Mouse (Mus musculus) liver, postnatal 0 days (tissue): ENCODE data around the gene Zmynd12. TPM values are rescaled to one million over a fixed set of nuclear protein-coding genes. Genes with fewer than 3 reads are reported as not detected.

Experiments
- ATAC-seq: fragments of 200-750 bp; cut with Nextera tagmentation; 2 replicates; pipeline ENCODE4 v1.8.0; 2017; ENCODE audit warnings: mild to moderate bottlenecking, moderate library complexity
- DNase-seq: peaks from one replicate; pipeline ENCODE4 v3.0.0-alpha.2; 2016
- H3K27ac ChIP-seq: fragments of 300-500 bp; sonication (generic); 2 replicates; pipeline ENCODE4 v1.5.1; 2014; ENCODE audit warnings: antibody characterized with exemption, moderate library complexity, mild to moderate bottlenecking, low read depth
- H3K27me3 ChIP-seq: fragments of 300-500 bp; sonication (generic); 2 replicates; pipeline ENCODE4 v1.6.1; 2014; ENCODE audit warnings: low read length, control low read depth, mixed read lengths; ENCODE audit not compliant: insufficient read depth
- H3K36me3 ChIP-seq: fragments of 300-500 bp; sonication (generic); replicated peaks from 2 replicates; pipeline ENCODE4 v1.6.1; 2014; ENCODE audit warnings: mild to moderate bottlenecking, control low read depth, low read length, moderate library complexity, mixed read lengths; ENCODE audit not compliant: insufficient read depth
- H3K4me1 ChIP-seq: fragments of 300-500 bp; sonication (generic); 2 replicates; pipeline ENCODE4 v1.6.1; 2014; ENCODE audit warnings: antibody characterized with exemption, mild to moderate bottlenecking, control low read depth; ENCODE audit not compliant: insufficient read depth
- H3K4me2 ChIP-seq: fragments of 300-500 bp; sonication (generic); 2 replicates; pipeline ENCODE4 v1.6.1; 2014; ENCODE audit warnings: low read depth, mild to moderate bottlenecking, low read length, moderate library complexity, mixed read lengths
- H3K4me3 ChIP-seq: fragments of 300-500 bp; sonication (generic); 2 replicates; pipeline ENCODE4 v1.5.1; 2014; ENCODE audit warnings: low read depth, low read length
- H3K9ac ChIP-seq: fragments of 300-500 bp; sonication (generic); replicated peaks from 2 replicates; pipeline ENCODE4 v1.6.1; 2014; ENCODE audit warnings: mild to moderate bottlenecking, moderate library complexity
- H3K9me3 ChIP-seq: fragments of 300-500 bp; sonication (generic); 2 replicates; pipeline ENCODE4 v1.6.1; 2016; ENCODE audit warnings: mild to moderate bottlenecking, control low read depth, low read length, mixed read lengths
- CTCF ChIP-seq: sonication (generic); IDR thresholded peaks from 2 replicates; pipeline ENCODE4 v1.5.1; 2016; ENCODE audit warnings: antibody characterized with exemption, low read depth
- EP300 ChIP-seq: IDR thresholded peaks from 2 replicates; pipeline ENCODE4 v1.6.1; 2016; ENCODE audit warnings: antibody characterized with exemption, low read depth, mild to moderate bottlenecking
- WGBS: fragments of 180-500 bp; shearing (Covaris S2); extraction: QIAGEN DNeasy Blood & Tissue Kit; methylation state at CpG from one replicate; pipeline ENCODE4 v1.1.7; 2014; ENCODE audit not compliant: insufficient replicate concordance; 5-methylcytosine and 5-hydroxymethylcytosine counted together
- polyA plus RNA-seq: library from polyadenylated mRNA; unstranded; fragments of >200 nt; fragmentation: Nextera tagmentation; extraction: Ambion mirVana; gene quantifications from 2 replicates; pipeline ENCODE4 v1.2.1, GENCODE M21; 2015

The Zmynd12 gene
- polyA plus RNA-seq, 1 experiment from 2014 or later = 1.3 TPM

DNA sequence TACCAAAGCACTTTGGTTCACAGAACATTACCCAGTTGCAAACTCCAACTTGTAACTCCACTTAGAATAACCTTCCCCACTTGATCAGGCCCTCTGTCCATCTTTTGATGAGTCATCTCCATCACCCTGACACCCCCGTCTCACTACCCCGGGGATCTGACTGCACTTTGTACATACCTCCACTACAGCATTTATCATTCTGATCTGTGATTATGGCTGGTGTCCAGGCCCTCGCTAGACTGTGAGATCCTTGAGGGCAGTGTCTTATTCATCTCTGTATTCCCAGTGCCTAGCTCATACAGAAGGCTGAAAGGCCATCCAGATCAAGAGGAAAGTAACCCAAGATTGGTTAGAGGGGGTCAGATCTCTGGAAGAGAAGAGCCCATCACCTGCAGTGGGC, 1.4 kb upstream of the Zmynd12 start:
- 35% methylated on average over 3 of the region's 3 CpGs for WGBS
- Histone ChIP-seq H3K4me2 (peak overlapping the region; percentile 94), H3K4me3 (peak overlapping the region; percentile 69), H3K27ac (peak overlapping the region; percentile 92), H3K4me1 (peaks cover 51% of the 10 kb centered on the region), H3K36me3 (no peaks in the 10 kb centered on the region; the same call in 1 of the 2 replicates), H3K27me3 (no peaks in the 10 kb centered on the region), H3K9ac (peak overlapping the region; percentile 84), H3K9me3 (no peaks in the 10 kb centered on the region)
- DNase-seq (no peak), ATAC-seq (no peak)
- TF ChIP-seq EP300 = no peak
- no peak for TF ChIP-seq CTCF

DNA sequence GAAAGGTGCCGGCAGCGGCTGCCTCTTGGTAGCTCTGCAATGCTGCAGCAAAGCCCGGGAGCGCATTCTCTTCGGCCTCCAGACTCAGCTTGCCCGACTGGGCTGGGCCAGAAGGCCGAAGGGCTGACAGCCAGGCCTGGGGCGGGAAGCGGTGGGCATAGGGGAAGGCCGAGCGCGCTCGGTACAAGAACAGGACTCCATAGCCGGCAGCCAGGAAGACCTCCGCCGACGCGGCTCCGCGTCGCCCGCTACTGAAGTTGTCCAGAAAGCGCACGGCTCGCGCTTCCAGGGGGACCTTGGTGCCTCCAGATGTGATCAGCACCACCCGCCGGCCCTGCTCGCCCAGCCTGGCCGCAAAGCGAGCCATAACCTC, 707 bp upstream of the Zmynd12 start:
- H3K4me1 ChIP-seq = peaks cover 51% of the 10 kb centered on the region
- H3K36me3 ChIP-seq = no peaks in the 10 kb centered on the region; the same call in 1 of the 2 replicates
- ATAC-seq (peak; percentile 18), DNase-seq (no peak)
- H3K9me3 ChIP-seq = no peaks in the 10 kb centered on the region
- H3K4me2 ChIP-seq = peak overlapping the region; percentile 94
- TF ChIP-seq EP300 = no peak
- no peak for TF ChIP-seq CTCF
- H3K27me3 ChIP-seq = no peaks in the 10 kb centered on the region
- peak overlapping the region; percentile 69 for H3K4me3 ChIP-seq
- H3K9ac ChIP-seq = peak overlapping the region; percentile 84
- H3K27ac ChIP-seq = peak overlapping the region; percentile 92
- under 1% methylated on average over 31 of the region's 31 CpGs for WGBS

DNA sequence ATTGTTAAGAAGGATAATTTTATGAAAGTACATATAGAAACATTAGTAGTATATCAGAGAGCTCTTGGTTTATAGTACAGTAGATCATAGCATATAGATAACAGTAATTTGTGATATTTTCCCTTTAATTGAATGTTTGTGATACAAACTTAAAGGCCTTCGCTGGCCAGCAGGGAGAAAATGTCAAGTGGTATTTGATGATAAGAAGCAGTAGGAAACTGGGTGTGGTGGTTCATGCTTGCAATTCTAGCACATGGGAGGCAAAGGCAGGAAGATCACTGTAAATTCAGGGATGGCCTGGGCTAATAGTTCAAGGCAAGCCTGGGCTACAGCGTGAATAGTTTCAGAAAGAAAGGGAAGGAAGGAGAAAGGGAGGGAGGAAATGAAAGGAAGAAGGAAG, 2.5 kb downstream of the Zmynd12 start:
- H3K27me3 ChIP-seq = no peaks in the 10 kb centered on the region
- H3K9me3 ChIP-seq = no peaks in the 10 kb centered on the region
- 0 out of 2 replicates have a peak overlapping the region, but pooled peaks have one; percentile 4 for H3K9ac ChIP-seq
- no peaks in the 10 kb centered on the region for H3K36me3 ChIP-seq
- DNase-seq = no peak
- peak overlapping the region; percentile 68 for H3K27ac ChIP-seq
- ATAC-seq = no peak
- H3K4me3 ChIP-seq = no peak overlapping the region
- H3K4me1 ChIP-seq = peaks cover 49% of the 10 kb centered on the region
- TF ChIP-seq CTCF = 0 out of 2 replicates have a peak, but pooled peaks have one; percentile 3
- peak; percentile 75 for TF ChIP-seq EP300
- WGBS = 61% methylated on average over 2 of the region's 2 CpGs
- H3K4me2 ChIP-seq = peak overlapping the region; percentile 0; the same call in 1 of the 2 replicates

GRCm38 (mm10) chr4:119425601-119426000, 3.0 kb downstream of the Zmynd12 start:
- DNase-seq (no peak), ATAC-seq (no peak)
- H3K4me3 ChIP-seq = no peak overlapping the region
- no peaks in the 10 kb centered on the region for H3K27me3 ChIP-seq
- H3K4me1 ChIP-seq = peaks cover 48% of the 10 kb centered on the region
- WGBS = 48% methylated on average over 2 of the region's 2 CpGs
- no peaks in the 10 kb centered on the region for H3K9me3 ChIP-seq
- H3K36me3 ChIP-seq = no peaks in the 10 kb centered on the region
- H3K27ac ChIP-seq = peak overlapping the region; percentile 68
- H3K4me2 ChIP-seq = peak overlapping the region; percentile 0; the same call in 1 of the 2 replicates
- H3K9ac ChIP-seq = 0 out of 2 replicates have a peak overlapping the region, but pooled peaks have one; percentile 4
- TF ChIP-seq EP300 (no peak), CTCF (no peak)

- Histone ChIP-seq H3K4me2 (no peak overlapping the region), H3K9me3 (no peaks in the 10 kb centered on the region), H3K36me3 (no peaks in the 10 kb centered on the region), H3K27me3 (no peaks in the 10 kb centered on the region), H3K9ac (0 out of 2 replicates have a peak overlapping the region, but pooled peaks have one; percentile 12), H3K4me3 (no peak overlapping the region), H3K4me1 (peaks cover 35% of the 10 kb centered on the region), H3K27ac (peak overlapping the region; percentile 66)
- peak; percentile 30 for TF ChIP-seq CTCF
- TF ChIP-seq EP300 = peak; percentile 83
- 55% methylated on average over 2 of the region's 2 CpGs for WGBS
- peak; percentile 75 for ATAC-seq
- peak; percentile 78 for DNase-seq
Observed at GRCm38 (mm10) chr4:119427680-119428079, 5.1 kb downstream of the Zmynd12 start.

- peak; percentile 72 for DNase-seq
- Histone ChIP-seq H3K4me2 (peak overlapping the region; percentile 45; the same call in 1 of the 2 replicates), H3K9ac (no peak overlapping the region), H3K36me3 (no peaks in the 10 kb centered on the region), H3K27ac (no peak overlapping the region), H3K4me1 (peaks cover 7% of the 10 kb centered on the region), H3K4me3 (no peak overlapping the region), H3K9me3 (no peaks in the 10 kb centered on the region; the same call in 1 of the 2 replicates), H3K27me3 (no peaks in the 10 kb centered on the region)
- peak; percentile 59 for ATAC-seq
- 17% methylated on average over 5 of the region's 5 CpGs for WGBS
- TF ChIP-seq CTCF = peak; percentile 82
- TF ChIP-seq EP300 = no peak
Observed at GRCm38 (mm10) chr4:119430678-119431077, 8.1 kb downstream of the Zmynd12 start.
